In genomic region chr12:86887381-86888129, GRCm38 (mm10) we compare ENCODE assay signal across 8 mouse cellular contexts. TPM values are rescaled to one million over a fixed set of nuclear protein-coding genes. Genes with fewer than 3 reads are reported as not detected.
A peak's percentile ranks its signal among the peaks of the same experiment; 100 is the strongest.
DNase-seq lines count a peak whose midpoint lies in the region; ATAC-seq and TF ChIP-seq lines count a peak whose summit lies in the region.

No protein-coding gene starts in this region.

- peaks cover 37% of the 10 kb centered on the region for H3K4me1 ChIP-seq in lung, postnatal 0 days (ENCODE audit: insufficient read depth, low read depth, low read length)
- peaks cover 59% of the 10 kb centered on the region for H3K4me1 ChIP-seq in embryonic facial prominence, embryonic 14.5 days (ENCODE audit: control insufficient read depth, insufficient read depth, low read length)
- H3K4me1 ChIP-seq in limb, embryonic 12.5 days (replicated peaks) = peaks cover 76% of the 10 kb centered on the region
- H3K4me1 ChIP-seq in stomach, embryonic 14.5 days (ENCODE audit: control insufficient read depth, insufficient read depth, low read length) = peaks cover 63% of the 10 kb centered on the region

- peak overlapping the region; percentile 39; the same call in 1 of the 2 replicates for H3K9ac ChIP-seq in lung, postnatal 0 days (replicated peaks; ENCODE audit: low read depth)
- peak overlapping the region; percentile 65 for H3K9ac ChIP-seq in embryonic facial prominence, embryonic 14.5 days (ENCODE audit: low read depth, low read length)
- peak overlapping the region; percentile 51 for H3K9ac ChIP-seq in limb, embryonic 12.5 days (replicated peaks)
- H3K9ac ChIP-seq in stomach, embryonic 14.5 days (replicated peaks; ENCODE audit: low read depth, low read length) = peak overlapping the region; percentile 32; the same call in 1 of the 2 replicates

- H3K4me2 ChIP-seq in lung, postnatal 0 days (replicated peaks; ENCODE audit: low read depth, low read length) = peak overlapping the region; percentile 60
- H3K4me2 ChIP-seq in embryonic facial prominence, embryonic 14.5 days (ENCODE audit: low read depth, low read length) = peak overlapping the region; percentile 78
- peak overlapping the region; percentile 61 for H3K4me2 ChIP-seq in limb, embryonic 12.5 days
- H3K4me2 ChIP-seq in stomach, embryonic 14.5 days (replicated peaks; ENCODE audit: low read depth, low read length) = peak overlapping the region; percentile 58

- no peak for TF ChIP-seq EP300 in lung, postnatal 0 days (IDR thresholded peaks at IDR 0.05)

- no peak for DNase-seq in lung, postnatal 0 days (ENCODE audit: low spot score)
- DNase-seq in lung, postnatal 4 days = no peak
- DNase-seq in embryonic facial prominence, embryonic 14.5 days (ENCODE audit: low spot score) = no peak
- no peak for DNase-seq in frontal cortex, postnatal 36 days (ENCODE audit: low spot score in 2 of 2)
- no peak for DNase-seq in layer of hippocampus, postnatal 25 days (ENCODE audit: extremely low spot score in 1 of 2, low spot score in 1 of 2)
- DNase-seq in kidney, postnatal 4 days = no peak

- no peaks in the 10 kb centered on the region for H3K27me3 ChIP-seq in lung, postnatal 0 days (replicated peaks; ENCODE audit: insufficient read depth, low read length)
- H3K27me3 ChIP-seq in embryonic facial prominence, embryonic 14.5 days (replicated peaks; ENCODE audit: control insufficient read depth, insufficient read depth, low read length) = 0 out of 2 replicates have a peak, but pooled peaks cover 3% of the 10 kb centered on the region
- no peaks in the 10 kb centered on the region for H3K27me3 ChIP-seq in limb, embryonic 12.5 days
- H3K27me3 ChIP-seq in stomach, embryonic 14.5 days (ENCODE audit: control insufficient read depth, insufficient read depth, low read length) = no peaks in the 10 kb centered on the region

- no peaks in the 10 kb centered on the region for H3K36me3 ChIP-seq in lung, postnatal 0 days (ENCODE audit: insufficient read depth, low read length)
- H3K36me3 ChIP-seq in embryonic facial prominence, embryonic 14.5 days (ENCODE audit: control insufficient read depth, insufficient read depth, low read length) = peaks cover 2% of the 10 kb centered on the region; the same call in 1 of the 2 replicates
- no peaks in the 10 kb centered on the region for H3K36me3 ChIP-seq in limb, embryonic 12.5 days
- H3K36me3 ChIP-seq in stomach, embryonic 14.5 days (ENCODE audit: control insufficient read depth, insufficient read depth, low read length) = no peaks in the 10 kb centered on the region

- TF ChIP-seq CTCF in lung, postnatal 0 days (IDR thresholded peaks at IDR 0.05) = no peak

- peak overlapping the region; percentile 21 for H3K4me3 ChIP-seq in lung, postnatal 0 days (ENCODE audit: low read depth, low read length)
- H3K4me3 ChIP-seq in embryonic facial prominence, embryonic 14.5 days (ENCODE audit: low read depth, low read length) = peak overlapping the region; percentile 34
- H3K4me3 ChIP-seq in limb, embryonic 12.5 days (replicated peaks) = peak overlapping the region; percentile 32; the same call in 1 of the 2 replicates
- no peak overlapping the region for H3K4me3 ChIP-seq in stomach, embryonic 14.5 days (ENCODE audit: low read depth, low read length)

- peak overlapping the region; percentile 99 for H3K27ac ChIP-seq in lung, postnatal 0 days (ENCODE audit: low read length)
- H3K27ac ChIP-seq in embryonic facial prominence, embryonic 14.5 days (replicated peaks; ENCODE audit: low read depth, low read length) = peak overlapping the region; percentile 97
- peak overlapping the region; percentile 92 for H3K27ac ChIP-seq in limb, embryonic 12.5 days
- H3K27ac ChIP-seq in stomach, embryonic 14.5 days (ENCODE audit: low read length) = peak overlapping the region; percentile 97

- no peak for ATAC-seq in lung, postnatal 0 days
- ATAC-seq in embryonic facial prominence, embryonic 14.5 days (ENCODE audit: low read depth) = no peak
- ATAC-seq in limb, embryonic 12.5 days (ENCODE audit: insufficient number of reproducible peaks, insufficient read depth, low FRiP score, low TSS enrichment, low read depth) = no peak
- no peak for ATAC-seq in stomach, embryonic 14.5 days (ENCODE audit: insufficient number of reproducible peaks, insufficient read depth, low FRiP score, low read depth)

- no peaks in the 10 kb centered on the region for H3K9me3 ChIP-seq in lung, postnatal 0 days (ENCODE audit: low read length)
- H3K9me3 ChIP-seq in embryonic facial prominence, embryonic 14.5 days (ENCODE audit: control insufficient read depth, low read length) = no peaks in the 10 kb centered on the region
- no peaks in the 10 kb centered on the region for H3K9me3 ChIP-seq in limb, embryonic 12.5 days
- H3K9me3 ChIP-seq in stomach, embryonic 14.5 days (ENCODE audit: control insufficient read depth, low read depth, low read length) = no peaks in the 10 kb centered on the region

- WGBS in lung, postnatal 0 days = 36% methylated on average over 14 of the region's 14 CpGs
- 42% methylated on average over 14 of the region's 14 CpGs for WGBS in embryonic facial prominence, embryonic 14.5 days
- 31% methylated on average over 14 of the region's 14 CpGs for WGBS in limb, embryonic 12.5 days
- WGBS in stomach, embryonic 14.5 days = 43% methylated on average over 14 of the region's 14 CpGs

RNA-seq across cellular contexts. Expression of gene Irf2bpl, which starts 3.0 kb away (rescaled TPM):
- polyA plus RNA-seq in lung, postnatal 0 days (2015; fragmentation: Nextera tagmentation; extraction: Ambion mirVana) = 39.5 and 49.1 TPM in 2 replicates
- polyA plus RNA-seq in embryonic facial prominence, embryonic 14.5 days (2014; fragmentation: Nextera tagmentation; extraction: Ambion mirVana) = 33.5 and 33.8 TPM in 2 replicates
- 55.7 and 57.2 TPM in 2 replicates for polyA plus RNA-seq in limb, embryonic 12.5 days (2016; fragmentation: Nextera tagmentation; extraction: Ambion mirVana)
- 18.2 and 21.6 TPM in 2 replicates for polyA plus RNA-seq in stomach, embryonic 14.5 days (2014; fragmentation: Nextera tagmentation; extraction: Ambion mirVana)
- 10 to 100 TPM; 68.0 to 70.8 TPM for total RNA-seq in layer of hippocampus, postnatal 25 days (2021)

RNA-seq across cellular contexts. Expression of gene Cipc, which starts 59.3 kb away (rescaled TPM):
- polyA plus RNA-seq in lung, postnatal 0 days (2015; fragmentation: Nextera tagmentation; extraction: Ambion mirVana) = 12.5 and 14.8 TPM in 2 replicates
- polyA plus RNA-seq in embryonic facial prominence, embryonic 14.5 days (2014; fragmentation: Nextera tagmentation; extraction: Ambion mirVana) = 21.4 and 23.3 TPM in 2 replicates
- 30.8 and 33.1 TPM in 2 replicates for polyA plus RNA-seq in limb, embryonic 12.5 days (2016; fragmentation: Nextera tagmentation; extraction: Ambion mirVana)
- 20.9 and 22.3 TPM in 2 replicates for polyA plus RNA-seq in stomach, embryonic 14.5 days (2014; fragmentation: Nextera tagmentation; extraction: Ambion mirVana)
- 10 to 100 TPM; 62.0 to 74.2 TPM for total RNA-seq in layer of hippocampus, postnatal 25 days (2021)
